Mouse (Mus musculus): ENCODE data around the gene Ccz1. TPM values are rescaled to one million over a fixed set of nuclear protein-coding genes. Genes with fewer than 3 reads are reported as not detected.

The Ccz1 gene
- polyA plus RNA-seq (2015; fragmentation: Nextera tagmentation; extraction: Ambion mirVana), result 68.4 and 76.6 TPM in 2 replicates

GRCm38 (mm10) chr5:144014551-144015311, at the start of gene Ccz1:
Gene Ccz1, minus strand, starts transcription at chr5:144014877.
- Histone ChIP-seq H3K9ac (peak within 1 kb of the TSS; percentile 59), H3K4me3 (replicated peaks) (peak within 1 kb of the TSS; percentile 61), H3K36me3 (peaks cover 17% of the 10 kb centered on the region), H3K27ac (peak within 1 kb of the TSS; percentile 74), H3K4me1 (peaks cover 3% of the 10 kb centered on the region; the same call in 1 of the 2 replicates), H3K4me2 (peak within 1 kb of the TSS; percentile 43), H3K27me3 (replicated peaks) (no peaks in the 10 kb centered on the region), H3K9me3 (no peaks in the 10 kb centered on the region)
- peak; percentile 99 for ATAC-seq (ENCODE audit: insufficient read depth, low FRiP score, low read depth)
- 3% methylated on average over 47 of the region's 47 CpGs for WGBS

- H3K27ac ChIP-seq, result no peak overlapping the region
- no peak overlapping the region for H3K4me2 ChIP-seq
- no peaks in the 10 kb centered on the region for H3K27me3 ChIP-seq (replicated peaks)
- H3K4me1 ChIP-seq, result no peaks in the 10 kb centered on the region
- no peak overlapping the region for H3K9ac ChIP-seq
- no peaks in the 10 kb centered on the region for H3K9me3 ChIP-seq
- no peak for ATAC-seq (ENCODE audit: insufficient read depth, low FRiP score, low read depth)
- no peaks in the 10 kb centered on the region for H3K36me3 ChIP-seq
- H3K4me3 ChIP-seq (replicated peaks), result no peak overlapping the region
- 69% methylated on average over 5 of the region's 5 CpGs for WGBS
Observed at GRCm38 (mm10) chr5:144064093-144064492, 49.4 kb upstream of the Ccz1 start.

GRCm38 (mm10) chr5:144054340-144054739, 39.7 kb upstream of the Ccz1 start:
- WGBS, result 85% methylated on average over 6 of the region's 6 CpGs
- H3K27me3 ChIP-seq (replicated peaks), result no peaks in the 10 kb centered on the region
- H3K9me3 ChIP-seq, result no peaks in the 10 kb centered on the region
- ATAC-seq (ENCODE audit: insufficient read depth, low FRiP score, low read depth), result no peak
- no peaks in the 10 kb centered on the region for H3K4me1 ChIP-seq
- H3K4me3 ChIP-seq (replicated peaks), result no peak overlapping the region
- no peak overlapping the region for H3K27ac ChIP-seq
- no peak overlapping the region for H3K4me2 ChIP-seq
- H3K36me3 ChIP-seq, result no peaks in the 10 kb centered on the region
- H3K9ac ChIP-seq, result no peak overlapping the region

- H3K9ac ChIP-seq, result no peak overlapping the region
- no peaks in the 10 kb centered on the region for H3K4me1 ChIP-seq
- no peak for ATAC-seq (ENCODE audit: insufficient read depth, low FRiP score, low read depth)
- H3K27ac ChIP-seq, result no peak overlapping the region
- H3K36me3 ChIP-seq, result no peaks in the 10 kb centered on the region
- H3K4me2 ChIP-seq, result no peak overlapping the region
- WGBS, result 37% methylated on average over 3 of the region's 3 CpGs
- no peaks in the 10 kb centered on the region for H3K27me3 ChIP-seq (replicated peaks)
- H3K9me3 ChIP-seq, result no peaks in the 10 kb centered on the region
- H3K4me3 ChIP-seq (replicated peaks), result no peak overlapping the region
Observed at GRCm38 (mm10) chr5:144053450-144053849, 38.8 kb upstream of the Ccz1 start.

- Histone ChIP-seq H3K4me2 (no peak overlapping the region), H3K4me1 (no peaks in the 10 kb centered on the region), H3K9me3 (no peaks in the 10 kb centered on the region), H3K4me3 (replicated peaks) (no peak overlapping the region), H3K27ac (no peak overlapping the region), H3K9ac (no peak overlapping the region), H3K36me3 (no peaks in the 10 kb centered on the region), H3K27me3 (replicated peaks) (no peaks in the 10 kb centered on the region)
- ATAC-seq (ENCODE audit: insufficient read depth, low FRiP score, low read depth), result no peak
Observed at GRCm38 (mm10) chr5:144051268-144051667, 36.6 kb upstream of the Ccz1 start.

GRCm38 (mm10) chr5:144049881-144050280, 35.2 kb upstream of the Ccz1 start:
- WGBS, result 53% methylated on average over 3 of the region's 3 CpGs
- Histone ChIP-seq H3K36me3 (no peaks in the 10 kb centered on the region), H3K4me2 (no peak overlapping the region), H3K9me3 (no peaks in the 10 kb centered on the region), H3K27ac (no peak overlapping the region), H3K9ac (no peak overlapping the region), H3K4me1 (no peaks in the 10 kb centered on the region), H3K27me3 (replicated peaks) (no peaks in the 10 kb centered on the region), H3K4me3 (replicated peaks) (no peak overlapping the region)
- ATAC-seq (ENCODE audit: insufficient read depth, low FRiP score, low read depth), result no peak

- H3K4me1 ChIP-seq, result no peaks in the 10 kb centered on the region
- no peaks in the 10 kb centered on the region for H3K27me3 ChIP-seq (replicated peaks)
- H3K36me3 ChIP-seq, result no peaks in the 10 kb centered on the region
- H3K9ac ChIP-seq, result no peak overlapping the region
- H3K4me3 ChIP-seq (replicated peaks), result no peak overlapping the region
- no peak overlapping the region for H3K4me2 ChIP-seq
- H3K27ac ChIP-seq, result no peak overlapping the region
- 55% methylated on average over 13 of the region's 13 CpGs for WGBS
- H3K9me3 ChIP-seq, result no peaks in the 10 kb centered on the region
- ATAC-seq (ENCODE audit: insufficient read depth, low FRiP score, low read depth), result no peak
Observed at GRCm38 (mm10) chr5:144047324-144047723, 32.6 kb upstream of the Ccz1 start.

- 84% methylated on average over 11 of the region's 11 CpGs for WGBS
- Histone ChIP-seq H3K9me3 (no peaks in the 10 kb centered on the region), H3K9ac (no peak overlapping the region), H3K4me1 (no peaks in the 10 kb centered on the region), H3K4me3 (replicated peaks) (no peak overlapping the region), H3K36me3 (no peaks in the 10 kb centered on the region), H3K4me2 (no peak overlapping the region), H3K27me3 (replicated peaks) (no peaks in the 10 kb centered on the region), H3K27ac (no peak overlapping the region)
- ATAC-seq (ENCODE audit: insufficient read depth, low FRiP score, low read depth), result no peak
Observed at GRCm38 (mm10) chr5:144043166-144043565, 28.5 kb upstream of the Ccz1 start.

GRCm38 (mm10) chr5:144040720-144041364, 26.2 kb upstream of the Ccz1 start:
- 49% methylated on average over 11 of the region's 11 CpGs for WGBS
- Histone ChIP-seq H3K27me3 (replicated peaks) (no peaks in the 10 kb centered on the region), H3K9ac (no peak overlapping the region), H3K4me1 (no peaks in the 10 kb centered on the region), H3K36me3 (no peaks in the 10 kb centered on the region), H3K27ac (no peak overlapping the region), H3K4me2 (0 out of 2 replicates have a peak overlapping the region, but pooled peaks have one; percentile 22), H3K9me3 (no peaks in the 10 kb centered on the region), H3K4me3 (replicated peaks) (no peak overlapping the region)
- ATAC-seq (ENCODE audit: insufficient read depth, low FRiP score, low read depth), result no peak; the same call in 1 of the 2 replicates

GRCm38 (mm10) chr5:144039886-144040285, 25.2 kb upstream of the Ccz1 start:
- Histone ChIP-seq H3K9me3 (no peaks in the 10 kb centered on the region), H3K4me2 (no peak overlapping the region), H3K4me3 (replicated peaks) (no peak overlapping the region), H3K4me1 (no peaks in the 10 kb centered on the region), H3K36me3 (no peaks in the 10 kb centered on the region), H3K27me3 (replicated peaks) (no peaks in the 10 kb centered on the region), H3K27ac (no peak overlapping the region), H3K9ac (no peak overlapping the region)
- WGBS, result 89% methylated on average over 5 of the region's 5 CpGs
- no peak for ATAC-seq (ENCODE audit: insufficient read depth, low FRiP score, low read depth)

GRCm38 (mm10) chr5:144039156-144039675, 24.5 kb upstream of the Ccz1 start:
- Histone ChIP-seq H3K36me3 (no peaks in the 10 kb centered on the region), H3K9me3 (no peaks in the 10 kb centered on the region), H3K27ac (no peak overlapping the region), H3K27me3 (replicated peaks) (no peaks in the 10 kb centered on the region), H3K4me1 (no peaks in the 10 kb centered on the region), H3K9ac (no peak overlapping the region), H3K4me3 (replicated peaks) (no peak overlapping the region), H3K4me2 (no peak overlapping the region)
- 70% methylated on average over 9 of the region's 9 CpGs for WGBS
- ATAC-seq (ENCODE audit: insufficient read depth, low FRiP score, low read depth), result no peak

- Histone ChIP-seq H3K4me1 (no peaks in the 10 kb centered on the region), H3K36me3 (no peaks in the 10 kb centered on the region), H3K4me2 (no peak overlapping the region), H3K27ac (no peak overlapping the region), H3K9ac (no peak overlapping the region), H3K4me3 (replicated peaks) (no peak overlapping the region), H3K27me3 (replicated peaks) (no peaks in the 10 kb centered on the region), H3K9me3 (no peaks in the 10 kb centered on the region)
- no peak for ATAC-seq (ENCODE audit: insufficient read depth, low FRiP score, low read depth)
- WGBS, result 49% methylated on average over 17 of the region's 17 CpGs
Observed at GRCm38 (mm10) chr5:144036952-144037351, 22.3 kb upstream of the Ccz1 start.
